15 mouse cellular contexts compared by ENCODE assay signal in the genomic region with DNA sequence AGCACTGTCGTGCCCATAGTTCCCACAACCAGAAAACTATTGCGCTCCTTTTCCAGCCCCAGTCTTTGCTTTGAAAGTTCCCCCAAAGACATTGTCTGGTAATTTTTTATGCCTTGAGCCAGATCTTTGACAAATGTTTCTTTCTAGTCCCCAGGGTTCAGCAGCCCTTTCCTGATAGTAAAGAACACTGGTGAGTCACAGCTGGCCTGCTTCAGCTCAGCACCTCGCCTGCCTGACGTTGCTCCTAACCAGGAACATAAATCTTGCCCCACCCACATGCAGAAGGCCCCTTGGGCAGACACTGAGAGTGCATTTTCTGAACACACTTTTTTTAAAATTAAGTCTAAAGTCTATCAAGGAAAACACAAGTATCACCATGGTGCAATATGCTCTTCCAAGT. TPM values are rescaled to one million over a fixed set of nuclear protein-coding genes. Genes with fewer than 3 reads are reported as not detected.
DNase-seq lines count a peak whose midpoint lies in the region; ATAC-seq lines count a peak whose summit lies in the region.
"Had no signal": no experiment of that assay in that cellular context is flagged by ENCODE, and none has a peak within 500 bp of the region (broad histone marks: within the 10 kb centered on the region; RNA-seq: fewer than 3 reads in every experiment).

No protein-coding gene starts in this region.

- intact Hi-C loops in left cerebral cortex, postnatal 25 days (cut with DNase I), result no loop called here

- H3K27ac ChIP-seq in forebrain, embryonic 11.5 days (ENCODE audit: low read depth, low read length), result no peak overlapping the region
- no peak overlapping the region for H3K27ac ChIP-seq in forebrain, embryonic 14.5 days (ENCODE audit: low read depth, low read length)
- peak overlapping the region; percentile 70 for H3K27ac ChIP-seq in heart, embryonic 13.5 days (replicated peaks)
- peak overlapping the region; percentile 79 for H3K27ac ChIP-seq in lung, embryonic 15.5 days

- ATAC-seq in forebrain, embryonic 11.5 days (replicated peaks; ENCODE audit: low FRiP score), result no peak
- no peak for ATAC-seq in forebrain, embryonic 14.5 days
- ATAC-seq in heart, embryonic 13.5 days (ENCODE audit: extremely low read depth, insufficient number of reproducible peaks, low FRiP score, low TSS enrichment), result no peak
- peak; percentile 89 for ATAC-seq in lung, embryonic 15.5 days (ENCODE audit: borderline replicate concordance, extremely low read depth, low FRiP score, low TSS enrichment)

- H3K27me3 ChIP-seq in forebrain, embryonic 11.5 days (ENCODE audit: control insufficient read depth, insufficient read depth, low read length), result no peaks in the 10 kb centered on the region
- H3K27me3 ChIP-seq in forebrain, embryonic 14.5 days (replicated peaks; ENCODE audit: control insufficient read depth, insufficient read depth, low read length), result no peaks in the 10 kb centered on the region
- no peaks in the 10 kb centered on the region for H3K27me3 ChIP-seq in heart, embryonic 13.5 days (replicated peaks)
- no peaks in the 10 kb centered on the region for H3K27me3 ChIP-seq in lung, embryonic 15.5 days

- H3K36me3 ChIP-seq in forebrain, embryonic 11.5 days (ENCODE audit: control insufficient read depth, insufficient read depth, low read length), result no peaks in the 10 kb centered on the region
- no peaks in the 10 kb centered on the region for H3K36me3 ChIP-seq in forebrain, embryonic 14.5 days (ENCODE audit: control insufficient read depth, insufficient read depth, low read length)
- no peaks in the 10 kb centered on the region for H3K36me3 ChIP-seq in heart, embryonic 13.5 days
- H3K36me3 ChIP-seq in lung, embryonic 15.5 days, result no peaks in the 10 kb centered on the region

- H3K4me2 ChIP-seq in forebrain, embryonic 11.5 days (ENCODE audit: low read depth, low read length, severe bottlenecking), result no peak overlapping the region
- H3K4me2 ChIP-seq in forebrain, embryonic 14.5 days (ENCODE audit: low read length), result no peak overlapping the region
- no peak overlapping the region for H3K4me2 ChIP-seq in heart, embryonic 13.5 days
- H3K4me2 ChIP-seq in lung, embryonic 15.5 days, result no peak overlapping the region
- H3K4me2 ChIP-seq: midbrain, embryonic 11.5 days had no signal

- H3K4me3 ChIP-seq in forebrain, embryonic 11.5 days (ENCODE audit: low read depth, low read length), result no peak overlapping the region
- H3K4me3 ChIP-seq in forebrain, embryonic 14.5 days (ENCODE audit: low read depth, low read length), result no peak overlapping the region
- no peak overlapping the region for H3K4me3 ChIP-seq in heart, embryonic 13.5 days
- no peak overlapping the region for H3K4me3 ChIP-seq in lung, embryonic 15.5 days
- H3K4me3 ChIP-seq: erythroblast, embryonic 14.5 days had no signal

- DNase-seq in forebrain, embryonic 11.5 days (ENCODE audit: low spot score), result peak; percentile 13
- no peak for DNase-seq in forebrain, embryonic 14.5 days (ENCODE audit: low spot score)
- peak; percentile 87 for DNase-seq in 3T3-L1 (ENCODE audit: low read depth, low spot score)
- no peak for DNase-seq in left cerebral cortex, postnatal 25 days (ENCODE audit: low spot score in 2 of 2)
- DNase-seq in spleen, adult 18-20 months, result no peak
- DNase-seq in thymus, postnatal 10 days (ENCODE audit: low spot score in 2 of 2), result no peak

- WGBS in forebrain, embryonic 11.5 days, result 71% methylated on average over 4 of the region's 4 CpGs
- 74% methylated on average over 4 of the region's 4 CpGs for WGBS in forebrain, embryonic 14.5 days
- 22% methylated on average over 4 of the region's 4 CpGs for WGBS in heart, embryonic 13.5 days
- 24% methylated on average over 4 of the region's 4 CpGs for WGBS in lung, embryonic 15.5 days

- no peak overlapping the region for H3K9ac ChIP-seq in forebrain, embryonic 11.5 days (ENCODE audit: low read length)
- no peak overlapping the region for H3K9ac ChIP-seq in forebrain, embryonic 14.5 days (ENCODE audit: low read length)
- no peak overlapping the region for H3K9ac ChIP-seq in heart, embryonic 13.5 days
- no peak overlapping the region for H3K9ac ChIP-seq in lung, embryonic 15.5 days

- H3K4me1 ChIP-seq in forebrain, embryonic 11.5 days (replicated peaks; ENCODE audit: control insufficient read depth, insufficient read depth, low read length), result no peaks in the 10 kb centered on the region
- peaks cover 9% of the 10 kb centered on the region; the same call in 1 of the 2 replicates for H3K4me1 ChIP-seq in forebrain, embryonic 14.5 days (ENCODE audit: control insufficient read depth, insufficient read depth, low read length)
- peaks cover 30% of the 10 kb centered on the region for H3K4me1 ChIP-seq in heart, embryonic 13.5 days
- H3K4me1 ChIP-seq in lung, embryonic 15.5 days, result peaks cover 25% of the 10 kb centered on the region; the same call in 1 of the 2 replicates

- no peaks in the 10 kb centered on the region for H3K9me3 ChIP-seq in forebrain, embryonic 11.5 days (ENCODE audit: control insufficient read depth, low read length)
- no peaks in the 10 kb centered on the region for H3K9me3 ChIP-seq in forebrain, embryonic 14.5 days (replicated peaks; ENCODE audit: control insufficient read depth, low read length)
- H3K9me3 ChIP-seq in heart, embryonic 13.5 days, result no peaks in the 10 kb centered on the region
- no peaks in the 10 kb centered on the region for H3K9me3 ChIP-seq in lung, embryonic 15.5 days

RNA-seq across cellular contexts. Expression of gene Gm4131, which starts 3.6 kb away (rescaled TPM):
- polyA plus RNA-seq in forebrain, embryonic 11.5 days (2014; fragmentation: Nextera tagmentation; extraction: Ambion mirVana), result not detected in 2 replicates
- not detected in 2 replicates for polyA plus RNA-seq in forebrain, embryonic 14.5 days (2014; fragmentation: Nextera tagmentation; extraction: Ambion mirVana)
- not detected in 2 replicates for polyA plus RNA-seq in heart, embryonic 13.5 days (2015; fragmentation: Nextera tagmentation; extraction: Ambion mirVana)
- not detected in 2 replicates for polyA plus RNA-seq in lung, embryonic 15.5 days (2015; fragmentation: Nextera tagmentation; extraction: Ambion mirVana)
- total RNA-seq in left cerebral cortex, postnatal 25 days (2021), result not detected
- polyA plus RNA-seq: C2C12; erythroblast, embryonic 14.5 days; gonadal fat pad, adult 2 months; large intestine, adult 2 months; limb, embryonic 14.5 days; midbrain, embryonic 11.5 days; small intestine, adult 2 months had no signal

RNA-seq across cellular contexts. Expression of gene Fam124a, which starts 14.8 kb away (rescaled TPM):
- 7.4 and 9.2 TPM in 2 replicates for polyA plus RNA-seq in forebrain, embryonic 11.5 days (2014; fragmentation: Nextera tagmentation; extraction: Ambion mirVana)
- 13.8 and 18.8 TPM in 2 replicates for polyA plus RNA-seq in forebrain, embryonic 14.5 days (2014; fragmentation: Nextera tagmentation; extraction: Ambion mirVana)
- 2.4 and 3.5 TPM in 2 replicates for polyA plus RNA-seq in heart, embryonic 13.5 days (2015; fragmentation: Nextera tagmentation; extraction: Ambion mirVana)
- 5.5 and 5.9 TPM in 2 replicates for polyA plus RNA-seq in lung, embryonic 15.5 days (2015; fragmentation: Nextera tagmentation; extraction: Ambion mirVana)
- 10 to 100 TPM; 25.4 TPM for total RNA-seq in left cerebral cortex, postnatal 25 days (2021)
- polyA plus RNA-seq: erythroblast, embryonic 14.5 days had no signal

Comparison
In these comparisons a context has a peak if more than half of its experiments do, and no peak if none do; other contexts are left out.
1. DNase-seq: peak in forebrain, embryonic 11.5 days (single experiment) and 3T3-L1 (single experiment); none in forebrain, embryonic 14.5 days (single experiment), left cerebral cortex, postnatal 25 days (0 of 2), spleen, adult 18-20 months (0 of 2) and thymus, postnatal 10 days (0 of 2).
2. H3K27ac ChIP-seq: peak in heart, embryonic 13.5 days (single experiment) and lung, embryonic 15.5 days (single experiment); none in forebrain, embryonic 11.5 days (single experiment) and forebrain, embryonic 14.5 days (single experiment).